Mouse (Mus musculus) hindbrain, embryonic 13.5 days (tissue): ENCODE measurements around the gene Cftr. TPM values are rescaled to one million over a fixed set of nuclear protein-coding genes. Genes with fewer than 3 reads are reported as not detected.

Source experiments
- ATAC-seq: fragments of 200-750 bp; cut with Nextera tagmentation; 2 replicates; pipeline ENCODE4 v1.8.0; 2017; ENCODE audit warnings: moderate TSS enrichment; ENCODE audit not compliant: low FRiP score
- H3K27ac ChIP-seq: fragments of 300-500 bp; sonication (generic); 2 replicates; pipeline ENCODE4 v1.5.1; 2015; ENCODE audit warnings: inconsistent platforms, mild to moderate bottlenecking, moderate library complexity
- H3K27me3 ChIP-seq: fragments of 300-500 bp; sonication (generic); 2 replicates; pipeline ENCODE4 v1.6.1; 2015; ENCODE audit warnings: mild to moderate bottlenecking, inconsistent platforms
- H3K36me3 ChIP-seq: fragments of 300-500 bp; sonication (generic); 2 replicates; pipeline ENCODE4 v1.6.1; 2015; ENCODE audit warnings: mild to moderate bottlenecking, inconsistent platforms
- H3K4me1 ChIP-seq: fragments of 300-500 bp; sonication (generic); replicated peaks from 2 replicates; pipeline ENCODE4 v1.6.1; 2015; ENCODE audit warnings: inconsistent platforms
- H3K4me2 ChIP-seq: fragments of 300-500 bp; sonication (generic); 2 replicates; pipeline ENCODE4 v1.6.1; 2015; ENCODE audit warnings: inconsistent platforms, mild to moderate bottlenecking, moderate library complexity
- H3K4me3 ChIP-seq: fragments of 300-500 bp; sonication (generic); 2 replicates; pipeline ENCODE4 v1.5.1; 2015; ENCODE audit warnings: mild to moderate bottlenecking, inconsistent platforms
- H3K9ac ChIP-seq: fragments of 300-500 bp; sonication (generic); 2 replicates; pipeline ENCODE4 v1.6.1; 2015; ENCODE audit warnings: mild to moderate bottlenecking, inconsistent platforms
- H3K9me3 ChIP-seq: fragments of 300-500 bp; sonication (generic); 2 replicates; pipeline ENCODE4 v1.6.1; 2016; ENCODE audit warnings: inconsistent platforms
- WGBS: fragments of 180-500 bp; shearing (Covaris S2); methylation state at CpG from one replicate; pipeline ENCODE4 v1.1.7; 2015; 5-methylcytosine and 5-hydroxymethylcytosine counted together
- polyA plus RNA-seq: library from polyadenylated mRNA; unstranded; fragments of >200 nt; fragmentation: Nextera tagmentation; extraction: Ambion mirVana; gene quantifications from 2 replicates; pipeline ENCODE4 v1.2.1, GENCODE M21; 2015

Cftr gene
- polyA plus RNA-seq, 1 experiment from 2014 or later: 0.23 TPM

DNA sequence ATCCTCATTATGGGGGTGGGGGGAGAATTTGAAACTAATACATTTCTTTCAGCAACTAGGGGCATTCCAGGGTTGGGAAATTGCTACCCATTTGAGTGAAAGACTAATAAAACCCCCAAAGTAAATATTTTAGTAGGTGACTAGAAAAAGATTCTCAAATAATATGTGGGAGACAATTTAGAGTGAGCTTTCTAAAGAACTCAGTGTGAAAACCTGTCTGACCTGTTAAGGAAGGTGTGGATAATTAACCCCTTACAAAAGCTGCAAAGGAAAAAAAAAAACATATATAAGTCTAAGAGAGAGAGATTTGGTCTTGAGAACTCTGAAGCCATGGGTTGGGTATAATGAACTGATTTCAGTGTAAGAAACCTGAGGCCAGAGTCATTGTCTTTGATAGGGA, 167.8 kb downstream of the Cftr start:
- Histone ChIP-seq H3K4me2 (no peak overlapping the region), H3K27ac (no peak overlapping the region), H3K36me3 (no peaks in the 10 kb centered on the region), H3K27me3 (no peaks in the 10 kb centered on the region), H3K9ac (no peak overlapping the region), H3K4me3 (no peak overlapping the region), H3K4me1 (no peaks in the 10 kb centered on the region), H3K9me3 (no peaks in the 10 kb centered on the region)
- ATAC-seq: no peak

DNA sequence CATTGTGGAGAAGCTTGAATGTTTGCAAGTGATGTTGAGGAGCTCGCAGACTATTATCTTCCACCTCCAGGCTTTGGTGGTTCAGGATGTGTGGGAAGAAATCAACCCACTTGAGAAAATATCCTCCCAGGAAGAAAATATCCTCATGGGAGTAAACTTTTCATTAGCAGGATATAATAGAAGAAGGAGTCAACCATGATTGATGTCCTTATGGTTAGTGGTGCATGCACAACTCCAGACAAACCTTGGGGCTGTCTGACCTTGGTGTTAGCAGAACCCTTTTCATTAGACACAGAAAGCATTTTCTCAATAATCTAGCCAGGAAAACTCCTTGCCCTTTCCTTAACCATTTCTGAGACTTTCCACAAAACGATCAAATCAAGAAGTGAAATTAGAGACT, 173.8 kb downstream of the Cftr start:
- ATAC-seq: no peak
- H3K4me2 ChIP-seq: no peak overlapping the region
- no peak overlapping the region for H3K27ac ChIP-seq

DNA sequence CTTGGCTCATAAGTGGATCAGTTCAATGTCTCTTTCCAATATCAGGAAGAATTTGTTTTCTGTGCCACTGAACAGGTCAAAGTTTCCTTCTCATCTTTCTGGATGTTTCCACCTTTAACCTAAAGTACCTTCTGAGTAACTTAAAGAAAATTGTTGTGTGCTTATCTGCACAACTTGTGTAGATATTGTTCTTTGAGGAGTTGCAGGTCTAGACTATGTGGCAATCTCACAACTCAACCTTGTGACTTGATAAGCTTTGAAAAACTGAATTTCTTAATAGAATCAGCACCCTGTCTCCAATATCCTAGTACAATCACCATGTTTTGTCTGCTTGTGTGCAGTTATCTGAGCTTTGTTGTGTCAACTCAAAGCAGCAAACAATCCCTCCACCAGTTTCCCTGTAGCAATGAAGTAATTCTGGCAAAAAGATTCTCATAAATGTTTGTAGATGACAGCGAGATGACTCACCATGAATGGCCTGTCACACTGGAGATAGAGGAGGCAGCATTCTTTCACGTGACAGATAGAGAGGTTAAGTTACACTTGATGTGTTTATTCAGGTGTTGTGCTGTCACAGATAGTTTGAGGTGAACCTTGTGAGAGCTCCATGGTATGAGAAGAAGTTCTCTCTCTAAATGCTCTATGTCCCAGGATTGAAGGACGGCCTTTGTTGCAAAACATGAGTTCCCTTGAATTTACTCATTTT, 178.8 kb downstream of the Cftr start:
- 78% methylated on average over 3 of the region's 3 CpGs for WGBS
- Histone ChIP-seq H3K4me3 (no peak overlapping the region), H3K27ac (no peak overlapping the region), H3K9me3 (no peaks in the 10 kb centered on the region), H3K9ac (no peak overlapping the region), H3K4me2 (no peak overlapping the region), H3K4me1 (no peaks in the 10 kb centered on the region), H3K27me3 (no peaks in the 10 kb centered on the region), H3K36me3 (no peaks in the 10 kb centered on the region)
- ATAC-seq: no peak

More for the DNA sequence above, 173.8 kb downstream of the Cftr start:
- H3K36me3 ChIP-seq: no peaks in the 10 kb centered on the region
- no peaks in the 10 kb centered on the region for H3K27me3 ChIP-seq
- 93% methylated on average over 2 of the region's 2 CpGs for WGBS
- no peak overlapping the region for H3K9ac ChIP-seq
- no peaks in the 10 kb centered on the region for H3K4me1 ChIP-seq
- H3K4me3 ChIP-seq: no peak overlapping the region
- no peaks in the 10 kb centered on the region for H3K9me3 ChIP-seq

DNA sequence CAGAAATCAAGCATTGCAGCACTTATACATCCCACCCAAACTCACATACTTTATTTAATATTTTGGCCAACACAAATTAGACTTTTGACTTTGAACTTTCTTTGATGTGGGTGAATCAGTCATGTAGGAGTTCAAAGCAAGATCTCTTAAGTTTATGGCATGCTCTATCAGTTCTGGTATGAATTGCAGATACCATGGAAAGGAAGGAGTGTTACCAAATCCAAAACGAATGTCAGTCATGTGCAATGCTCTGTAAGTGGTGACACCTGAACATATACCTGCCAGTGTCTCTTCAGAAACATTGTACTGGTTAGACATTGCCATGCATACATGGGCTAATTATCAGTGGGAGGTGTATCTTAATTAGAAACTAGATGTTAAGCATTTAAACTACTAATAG, 189.7 kb downstream of the Cftr start:
- H3K9me3 ChIP-seq: no peaks in the 10 kb centered on the region
- H3K4me2 ChIP-seq: no peak overlapping the region
- no peak overlapping the region for H3K4me3 ChIP-seq
- no peak overlapping the region for H3K9ac ChIP-seq
- H3K27ac ChIP-seq: no peak overlapping the region
- WGBS: 76% methylated on average over 1 of the region's 1 CpGs
- H3K36me3 ChIP-seq: no peaks in the 10 kb centered on the region
- H3K4me1 ChIP-seq: no peaks in the 10 kb centered on the region
- no peaks in the 10 kb centered on the region for H3K27me3 ChIP-seq
- ATAC-seq: no peak

DNA sequence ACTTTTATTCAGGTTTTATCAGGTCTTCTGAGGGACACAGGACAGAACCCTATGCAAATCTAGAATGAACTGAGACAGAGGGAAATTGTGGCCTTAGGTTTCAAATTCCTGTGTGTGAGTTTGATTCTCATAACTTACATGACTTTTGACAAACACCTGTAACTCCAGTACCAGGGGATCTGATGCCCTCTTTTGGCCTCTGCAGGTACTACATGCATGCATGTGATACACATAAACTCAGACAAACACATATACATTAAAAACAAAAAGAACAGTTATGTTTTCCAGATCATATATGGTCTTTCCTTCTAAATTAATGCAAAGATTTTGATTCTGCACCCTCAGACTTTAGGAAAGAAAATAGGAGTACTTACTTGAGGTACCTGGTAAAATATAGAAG, 190.5 kb downstream of the Cftr start:
- Histone ChIP-seq H3K27me3 (no peaks in the 10 kb centered on the region), H3K4me2 (no peak overlapping the region), H3K27ac (no peak overlapping the region), H3K9ac (no peak overlapping the region), H3K4me1 (no peaks in the 10 kb centered on the region), H3K36me3 (peaks cover 4% of the 10 kb centered on the region; the same call in 1 of the 2 replicates), H3K4me3 (no peak overlapping the region), H3K9me3 (no peaks in the 10 kb centered on the region)
- ATAC-seq: no peak

DNA sequence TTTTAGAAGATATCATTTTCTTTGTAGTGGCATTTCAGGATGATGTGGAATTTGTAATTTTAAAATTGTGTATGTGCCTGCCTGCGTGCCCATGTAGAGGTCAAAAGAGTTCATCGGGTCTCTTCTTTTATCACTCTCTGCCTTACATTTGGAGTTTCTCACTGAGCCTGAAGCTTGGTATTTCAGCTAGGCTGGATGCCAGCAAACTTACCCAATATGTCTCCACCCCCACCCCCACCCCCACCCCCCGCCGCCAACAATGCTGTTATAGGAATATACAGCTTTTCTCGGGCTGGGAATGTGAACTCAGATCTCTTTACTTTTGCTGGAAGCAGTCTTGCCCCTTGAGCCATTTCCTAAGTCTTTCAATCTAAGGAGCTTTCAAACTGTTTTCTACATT, 191.7 kb downstream of the Cftr start:
- H3K9me3 ChIP-seq: no peaks in the 10 kb centered on the region
- no peaks in the 10 kb centered on the region for H3K27me3 ChIP-seq
- H3K4me2 ChIP-seq: no peak overlapping the region
- H3K27ac ChIP-seq: no peak overlapping the region
- 93% methylated on average over 5 of the region's 5 CpGs for WGBS
- H3K4me3 ChIP-seq: no peak overlapping the region
- ATAC-seq: no peak
- H3K4me1 ChIP-seq: no peaks in the 10 kb centered on the region
- H3K9ac ChIP-seq: no peak overlapping the region
- peaks cover 5% of the 10 kb centered on the region for H3K36me3 ChIP-seq

DNA sequence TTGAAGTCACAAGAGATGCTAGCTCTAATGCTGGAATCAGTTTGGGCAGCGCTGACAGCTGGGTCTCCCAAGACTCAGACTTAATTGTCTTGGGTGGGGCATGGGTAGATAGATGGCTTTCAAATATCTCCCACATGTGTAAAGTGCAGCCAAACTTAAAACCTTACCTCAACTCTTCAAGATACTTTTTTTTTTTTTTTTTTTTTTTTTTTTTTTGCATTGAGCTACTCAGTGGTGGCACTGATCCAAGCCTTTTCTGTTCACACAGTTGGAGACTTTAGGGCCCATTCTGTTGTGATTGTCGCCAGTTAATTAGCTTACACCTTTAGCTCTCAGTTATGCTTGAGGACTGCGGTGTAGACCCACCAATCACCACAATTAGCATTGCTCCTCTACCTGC, 198.6 kb downstream of the Cftr start:
- Histone ChIP-seq H3K9me3 (no peaks in the 10 kb centered on the region), H3K4me2 (no peak overlapping the region), H3K9ac (no peak overlapping the region), H3K4me1 (no peaks in the 10 kb centered on the region), H3K27ac (no peak overlapping the region), H3K4me3 (no peak overlapping the region), H3K36me3 (peaks cover 25% of the 10 kb centered on the region), H3K27me3 (no peaks in the 10 kb centered on the region)
- WGBS: 69% methylated on average over 3 of the region's 3 CpGs
- ATAC-seq: no peak

DNA sequence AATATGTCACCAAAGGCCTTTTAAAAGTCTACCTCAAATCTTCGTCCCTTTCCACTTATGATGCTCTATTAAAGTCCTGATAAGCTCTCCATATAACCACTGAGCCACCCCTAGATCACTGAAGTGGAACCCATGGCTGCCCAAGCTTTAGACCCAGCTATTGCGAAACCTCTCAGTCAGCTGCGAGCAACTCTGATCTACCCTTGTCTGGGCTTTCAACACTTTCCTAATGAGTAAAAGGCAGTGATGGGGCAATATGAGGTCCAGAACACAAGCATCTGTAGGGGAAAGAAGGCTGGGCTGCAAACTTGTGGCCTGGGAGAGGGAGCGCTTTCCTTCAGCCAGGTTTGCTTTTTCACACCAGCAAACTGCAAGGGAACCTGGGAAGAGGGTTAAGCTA, 199.2 kb downstream of the Cftr start:
- Histone ChIP-seq H3K9me3 (no peaks in the 10 kb centered on the region), H3K4me2 (no peak overlapping the region), H3K27me3 (no peaks in the 10 kb centered on the region), H3K4me1 (no peaks in the 10 kb centered on the region), H3K9ac (no peak overlapping the region), H3K4me3 (no peak overlapping the region), H3K36me3 (peaks cover 28% of the 10 kb centered on the region), H3K27ac (no peak overlapping the region)
- no peak for ATAC-seq
- 92% methylated on average over 4 of the region's 4 CpGs for WGBS

Other genes with a start within 250 kb of the Cftr start
- gene Wnt2, start 140.1 kb upstream of the Cftr start, polyA plus RNA-seq: 0.21 and 0.47 TPM in 2 replicates
- gene Asz1, start 61.6 kb upstream of the Cftr start, polyA plus RNA-seq: not detected in 2 replicates